Mouse (Mus musculus): ENCODE results near the gene Dnah12. TPM values are rescaled to one million over a fixed set of nuclear protein-coding genes. Genes with fewer than 3 reads are reported as not detected.
A peak's percentile ranks its signal among the peaks of the same experiment; 100 is the strongest.

The Dnah12 gene
- 0.03 TPM in 2 replicates for polyA plus RNA-seq (2015; fragmentation: Nextera tagmentation; extraction: Ambion mirVana)

GRCm38 (mm10) chr14:26692974-26693373 lies at the start of gene Dnah12:
Gene Dnah12, plus strand, starts transcription at chr14:26693274.
- no peak for ATAC-seq (ENCODE audit: insufficient number of reproducible peaks, insufficient read depth, low FRiP score, low TSS enrichment, low read depth)
- 81% methylated on average over 3 of the region's 3 CpGs for WGBS
- Histone ChIP-seq H3K9me3 (no peaks in the 10 kb centered on the region), H3K4me3 (no peak within 1 kb of the TSS), H3K27ac (no peak within 1 kb of the TSS), H3K4me2 (no peak within 1 kb of the TSS), H3K36me3 (no peaks in the 10 kb centered on the region), H3K9ac (no peak within 1 kb of the TSS), H3K27me3 (no peaks in the 10 kb centered on the region), H3K4me1 (no peaks in the 10 kb centered on the region)

DNA sequence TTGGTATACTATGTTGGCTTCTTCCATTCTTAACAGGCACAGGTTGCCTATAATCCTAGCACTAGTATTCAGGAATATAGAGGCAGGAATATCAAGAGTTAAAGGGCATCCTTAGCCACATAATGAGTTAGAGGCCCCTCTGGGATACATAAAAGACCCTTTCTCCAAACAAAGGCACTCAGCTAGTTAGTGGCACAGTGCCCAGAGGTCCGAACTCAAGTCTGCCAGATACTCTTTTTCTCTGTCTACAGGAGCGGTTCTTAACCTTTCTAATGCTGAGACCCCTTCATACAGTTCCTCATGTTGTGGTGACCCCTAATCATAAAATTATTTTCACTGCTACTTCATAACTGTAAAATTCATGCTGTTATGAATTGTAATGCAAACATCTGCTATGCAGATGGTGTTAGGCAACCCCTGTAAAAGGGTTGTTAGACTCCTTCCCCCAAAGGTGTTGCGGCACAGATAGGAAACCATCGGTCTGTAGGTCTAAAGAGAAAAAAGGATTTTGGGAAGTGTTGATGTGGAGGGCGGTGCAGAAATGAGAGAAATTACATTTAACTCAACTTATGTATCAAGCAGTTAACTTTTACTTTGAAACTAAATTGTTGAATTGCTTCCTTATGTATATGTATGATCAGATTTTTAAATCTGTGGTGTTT lies 47.0 kb upstream of the Dnah12 start:
- no peak for ATAC-seq (ENCODE audit: insufficient number of reproducible peaks, insufficient read depth, low FRiP score, low TSS enrichment, low read depth)
- H3K4me3 ChIP-seq = no peak overlapping the region
- 49% methylated on average over 5 of the region's 5 CpGs for WGBS
- no peaks in the 10 kb centered on the region for H3K9me3 ChIP-seq
- H3K4me2 ChIP-seq = peak overlapping the region; percentile 14; the same call in 1 of the 2 replicates
- H3K36me3 ChIP-seq = peaks cover 18% of the 10 kb centered on the region
- H3K27ac ChIP-seq = peak overlapping the region; percentile 33; the same call in 1 of the 2 replicates
- H3K9ac ChIP-seq = no peak overlapping the region
- no peaks in the 10 kb centered on the region for H3K27me3 ChIP-seq
- peaks cover 9% of the 10 kb centered on the region for H3K4me1 ChIP-seq

GRCm38 (mm10) chr14:26647811-26648210 lies 45.3 kb upstream of the Dnah12 start:
- H3K9ac ChIP-seq = no peak overlapping the region
- 79% methylated on average over 2 of the region's 2 CpGs for WGBS
- no peaks in the 10 kb centered on the region for H3K27me3 ChIP-seq
- peaks cover 30% of the 10 kb centered on the region for H3K36me3 ChIP-seq
- H3K9me3 ChIP-seq = no peaks in the 10 kb centered on the region
- H3K27ac ChIP-seq = no peak overlapping the region
- H3K4me1 ChIP-seq = peaks cover 9% of the 10 kb centered on the region
- no peak overlapping the region for H3K4me3 ChIP-seq
- no peak overlapping the region for H3K4me2 ChIP-seq
- ATAC-seq (ENCODE audit: insufficient number of reproducible peaks, insufficient read depth, low FRiP score, low TSS enrichment, low read depth) = no peak

DNA sequence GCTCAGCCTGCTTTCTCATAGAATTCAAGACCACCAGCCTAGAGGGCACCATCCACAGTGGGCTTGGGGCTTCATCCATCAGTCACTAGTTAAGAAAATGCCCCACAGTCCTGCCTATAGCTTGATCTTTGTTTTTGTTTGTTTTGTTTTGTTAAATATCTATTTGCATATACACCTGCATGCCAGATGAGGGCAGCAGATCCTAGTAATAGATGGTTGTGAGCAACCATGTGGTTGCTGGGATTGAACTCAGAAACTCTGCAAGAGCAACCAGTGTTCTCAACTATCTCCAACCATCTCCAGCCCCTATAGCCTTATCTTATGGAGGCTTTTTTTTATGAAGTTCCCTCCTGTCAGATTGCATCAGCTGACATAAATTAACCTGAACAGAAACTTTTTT lies 41.2 kb upstream of the Dnah12 start:
- no peak overlapping the region for H3K4me2 ChIP-seq
- H3K9me3 ChIP-seq = no peaks in the 10 kb centered on the region
- peaks cover 64% of the 10 kb centered on the region for H3K36me3 ChIP-seq
- no peak for ATAC-seq (ENCODE audit: insufficient number of reproducible peaks, insufficient read depth, low FRiP score, low TSS enrichment, low read depth)
- no peak overlapping the region for H3K27ac ChIP-seq
- no peak overlapping the region for H3K9ac ChIP-seq
- H3K4me3 ChIP-seq = no peak overlapping the region
- H3K4me1 ChIP-seq = no peaks in the 10 kb centered on the region
- H3K27me3 ChIP-seq = no peaks in the 10 kb centered on the region

DNA sequence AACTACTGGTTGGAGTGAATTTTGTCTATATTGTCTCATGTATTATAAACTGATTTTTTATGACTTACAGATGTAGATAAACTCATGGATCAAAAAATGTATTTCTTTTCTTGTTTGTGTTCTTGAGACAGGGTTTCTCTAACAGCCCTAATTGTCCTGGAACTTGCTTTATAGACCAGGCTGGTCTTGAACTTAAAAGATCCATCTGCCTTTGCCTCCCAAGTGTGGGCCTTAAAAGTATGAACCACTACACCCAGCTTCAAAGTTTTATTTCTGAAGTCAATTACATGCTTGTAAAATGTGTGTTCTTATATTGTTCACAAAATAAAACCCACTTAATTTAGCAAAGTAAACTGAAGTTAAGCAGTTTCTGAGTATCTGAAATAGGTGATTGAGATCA lies 34.9 kb upstream of the Dnah12 start:
- no peaks in the 10 kb centered on the region for H3K4me1 ChIP-seq
- H3K9ac ChIP-seq = no peak overlapping the region
- H3K9me3 ChIP-seq = no peaks in the 10 kb centered on the region
- no peak overlapping the region for H3K4me3 ChIP-seq
- H3K36me3 ChIP-seq = peaks cover 43% of the 10 kb centered on the region
- ATAC-seq (ENCODE audit: insufficient number of reproducible peaks, insufficient read depth, low FRiP score, low TSS enrichment, low read depth) = no peak
- H3K27ac ChIP-seq = no peak overlapping the region
- H3K4me2 ChIP-seq = no peak overlapping the region
- no peaks in the 10 kb centered on the region for H3K27me3 ChIP-seq

- Histone ChIP-seq H3K4me2 (no peak overlapping the region), H3K4me3 (no peak overlapping the region), H3K27ac (no peak overlapping the region), H3K27me3 (no peaks in the 10 kb centered on the region), H3K4me1 (no peaks in the 10 kb centered on the region), H3K9me3 (no peaks in the 10 kb centered on the region), H3K9ac (no peak overlapping the region), H3K36me3 (peaks cover 34% of the 10 kb centered on the region)
- no peak for ATAC-seq (ENCODE audit: insufficient number of reproducible peaks, insufficient read depth, low FRiP score, low TSS enrichment, low read depth)
- 100% methylated on average over 1 of the region's 1 CpGs for WGBS
Measured at GRCm38 (mm10) chr14:26660233-26660632, 32.8 kb upstream of the Dnah12 start.

DNA sequence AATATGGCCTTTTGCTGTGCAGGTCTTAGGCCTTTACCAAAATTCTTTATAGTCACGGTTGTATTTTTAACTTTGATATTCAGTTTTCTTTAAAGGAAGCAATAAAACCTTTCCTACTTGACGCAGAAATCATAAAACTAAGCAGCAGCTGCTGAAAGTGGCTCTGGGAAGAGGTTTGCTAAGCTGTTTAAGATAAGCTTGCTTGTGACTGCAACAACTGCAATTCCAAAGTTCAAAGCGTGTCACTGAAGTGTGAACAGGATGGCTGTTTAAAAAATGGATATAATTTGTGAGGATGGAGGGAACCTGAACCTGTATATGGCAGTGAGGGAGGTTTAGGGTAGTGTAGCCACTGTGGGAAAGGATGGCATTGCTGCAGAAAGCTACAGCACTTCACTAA lies 31.1 kb upstream of the Dnah12 start:
- H3K27ac ChIP-seq = no peak overlapping the region
- ATAC-seq (ENCODE audit: insufficient number of reproducible peaks, insufficient read depth, low FRiP score, low TSS enrichment, low read depth) = no peak
- peaks cover 7% of the 10 kb centered on the region for H3K4me1 ChIP-seq
- H3K27me3 ChIP-seq = no peaks in the 10 kb centered on the region
- H3K4me3 ChIP-seq = no peak overlapping the region
- WGBS = 86% methylated on average over 3 of the region's 3 CpGs
- no peak overlapping the region for H3K4me2 ChIP-seq
- peaks cover 29% of the 10 kb centered on the region for H3K36me3 ChIP-seq
- no peak overlapping the region for H3K9ac ChIP-seq
- H3K9me3 ChIP-seq = no peaks in the 10 kb centered on the region

GRCm38 (mm10) chr14:26662488-26662887 lies 30.6 kb upstream of the Dnah12 start:
- Histone ChIP-seq H3K27me3 (no peaks in the 10 kb centered on the region), H3K36me3 (peaks cover 26% of the 10 kb centered on the region), H3K4me1 (peaks cover 10% of the 10 kb centered on the region), H3K4me2 (no peak overlapping the region), H3K27ac (no peak overlapping the region), H3K9me3 (no peaks in the 10 kb centered on the region), H3K4me3 (no peak overlapping the region), H3K9ac (no peak overlapping the region)
- ATAC-seq (ENCODE audit: insufficient number of reproducible peaks, insufficient read depth, low FRiP score, low TSS enrichment, low read depth) = no peak
- WGBS = 79% methylated on average over 2 of the region's 2 CpGs

DNA sequence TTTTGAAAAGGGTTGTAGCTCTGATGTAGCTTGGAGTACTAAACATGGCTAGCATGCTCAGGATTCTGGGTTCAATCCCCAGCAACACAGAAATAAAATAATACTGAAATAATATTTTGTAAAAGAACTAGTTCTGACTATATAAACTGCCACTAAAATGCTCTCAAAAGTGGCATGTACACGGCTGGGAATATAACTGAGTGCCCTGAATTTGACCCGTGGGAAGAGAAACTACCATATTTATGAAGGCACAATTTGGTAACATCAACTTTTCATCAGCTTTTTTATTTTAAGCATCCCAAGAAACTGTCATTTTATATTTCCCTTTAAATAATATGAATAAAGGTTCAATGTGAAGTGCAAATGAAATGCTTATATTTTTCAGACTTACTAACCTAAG lies 29.2 kb upstream of the Dnah12 start:
- Histone ChIP-seq H3K4me1 (peaks cover 19% of the 10 kb centered on the region), H3K4me2 (no peak overlapping the region), H3K9me3 (no peaks in the 10 kb centered on the region), H3K9ac (no peak overlapping the region), H3K27me3 (no peaks in the 10 kb centered on the region), H3K27ac (no peak overlapping the region), H3K36me3 (peaks cover 18% of the 10 kb centered on the region), H3K4me3 (no peak overlapping the region)
- no peak for ATAC-seq (ENCODE audit: insufficient number of reproducible peaks, insufficient read depth, low FRiP score, low TSS enrichment, low read depth)
- 90% methylated on average over 2 of the region's 2 CpGs for WGBS

- Histone ChIP-seq H3K36me3 (peaks cover 18% of the 10 kb centered on the region), H3K9me3 (no peaks in the 10 kb centered on the region), H3K4me3 (peak overlapping the region; percentile 97), H3K27me3 (no peaks in the 10 kb centered on the region), H3K27ac (no peak overlapping the region), H3K4me2 (peak overlapping the region; percentile 98), H3K9ac (peak overlapping the region; percentile 91), H3K4me1 (peaks cover 23% of the 10 kb centered on the region)
- WGBS = 16% methylated on average over 6 of the region's 6 CpGs
- ATAC-seq (ENCODE audit: insufficient number of reproducible peaks, insufficient read depth, low FRiP score, low TSS enrichment, low read depth) = no peak
Measured at GRCm38 (mm10) chr14:26667991-26668370, 25.1 kb upstream of the Dnah12 start.

DNA sequence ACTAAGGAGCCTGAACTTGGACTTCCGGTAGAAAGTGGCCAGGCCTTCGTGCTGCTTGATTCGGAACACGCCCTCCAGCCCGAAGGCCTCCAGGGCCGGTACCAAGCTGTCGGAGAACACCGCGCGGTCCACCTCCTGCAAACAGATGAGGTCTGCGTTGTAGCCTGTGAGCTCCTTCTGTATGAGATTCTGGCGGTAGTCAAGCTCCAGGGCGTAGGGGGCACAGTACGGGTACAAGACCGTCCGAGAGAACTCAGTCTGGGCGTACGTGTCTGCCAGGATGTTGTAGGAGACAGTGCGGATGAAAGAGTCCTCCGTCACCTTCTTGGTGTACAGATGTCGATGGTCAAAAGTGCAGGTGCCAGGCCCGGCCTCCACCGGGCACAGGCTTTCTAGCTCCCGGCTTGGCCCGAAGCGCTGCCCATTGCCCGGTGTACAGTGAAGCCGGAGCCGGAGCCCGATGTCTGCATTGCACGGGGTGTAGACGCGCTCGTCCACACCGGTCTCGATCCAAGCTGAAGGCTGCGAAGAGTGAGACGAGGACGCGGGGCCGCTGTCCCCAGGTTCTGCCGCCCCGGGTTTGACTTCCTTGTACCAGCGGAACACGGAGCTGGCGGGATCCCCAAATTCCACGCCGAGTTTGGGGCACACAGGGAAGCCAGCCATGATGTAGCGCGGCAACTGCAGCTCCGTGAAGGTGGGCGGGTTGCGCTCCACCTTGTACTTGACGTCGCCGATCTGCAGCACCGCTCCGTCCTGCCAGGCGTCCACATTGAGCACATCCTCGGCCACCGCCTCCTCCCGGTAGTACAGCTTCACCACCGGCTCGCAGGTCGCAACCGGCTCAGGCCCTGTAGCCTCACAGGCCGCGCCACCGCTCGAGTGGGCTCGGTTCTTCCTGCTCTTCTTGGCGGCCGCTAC lies 24.4 kb upstream of the Dnah12 start:
- H3K4me1 ChIP-seq = peaks cover 23% of the 10 kb centered on the region
- H3K9ac ChIP-seq = peak overlapping the region; percentile 91
- H3K27me3 ChIP-seq = no peaks in the 10 kb centered on the region
- peak overlapping the region; percentile 88 for H3K27ac ChIP-seq
- WGBS = under 1% methylated on average over 73 of the region's 73 CpGs
- peak overlapping the region; percentile 97 for H3K4me3 ChIP-seq
- ATAC-seq (ENCODE audit: insufficient number of reproducible peaks, insufficient read depth, low FRiP score, low TSS enrichment, low read depth) = no peak; the same call in 1 of the 2 replicates
- H3K4me2 ChIP-seq = peak overlapping the region; percentile 98
- H3K9me3 ChIP-seq = no peaks in the 10 kb centered on the region
- peaks cover 16% of the 10 kb centered on the region for H3K36me3 ChIP-seq

Data from embryonic facial prominence, embryonic 13.5 days (tissue).